Mouse (Mus musculus): Measurements from ENCODE around the gene Igf2bp3. TPM values are rescaled to one million over a fixed set of nuclear protein-coding genes. Genes with fewer than 3 reads are reported as not detected.

Igf2bp3 gene
- polyA plus RNA-seq, 1 experiment: 0.06 TPM

DNA sequence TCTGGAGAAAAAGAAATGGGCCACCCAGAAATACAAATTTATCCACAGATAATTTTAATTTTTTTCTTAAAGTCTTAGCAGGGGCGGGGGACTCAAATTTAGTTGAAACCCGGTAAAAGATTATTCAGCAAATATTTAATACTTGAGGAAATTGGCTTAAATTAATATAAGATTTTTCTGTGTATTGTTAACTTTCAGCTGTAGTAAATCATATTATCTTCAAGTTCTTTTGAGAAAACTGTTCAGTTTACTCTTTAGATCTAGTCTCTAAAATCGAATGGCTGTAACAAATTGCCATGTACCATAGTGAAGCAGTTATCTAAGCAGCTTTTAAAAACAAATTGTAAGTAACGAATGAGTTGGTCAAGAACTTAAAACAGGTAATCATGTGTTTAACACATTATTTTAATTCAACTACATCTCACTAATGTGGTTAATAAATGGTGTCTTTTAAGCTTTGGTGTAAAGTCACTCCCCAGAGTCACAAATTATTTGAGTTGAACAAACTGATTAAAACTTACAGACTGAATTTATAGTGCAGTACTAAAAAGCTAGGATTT lies 4.3 kb upstream of the Igf2bp3 start:
- Histone ChIP-seq H3K27me3 (ENCODE audit: control insufficient read depth, insufficient read depth, low read length) (peaks cover 60% of the 10 kb centered on the region), H3K4me1 (ENCODE audit: control insufficient read depth, insufficient read depth, insufficient read length, low read length) (peaks cover 15% of the 10 kb centered on the region), H3K27ac (ENCODE audit: insufficient read depth, low read depth, low read length) (no peak overlapping the region), H3K36me3 (ENCODE audit: control insufficient read depth, insufficient read depth, low read length) (no peaks in the 10 kb centered on the region), H3K4me3 (ENCODE audit: low read depth, low read length) (no peak overlapping the region)
- TF ChIP-seq CTCF (IDR thresholded peaks at IDR 0.05; ENCODE audit: extremely low read depth, insufficient read length, insufficient replicate concordance, low read depth, low read length): no peak
- TF ChIP-seq POLR2A (IDR thresholded peaks at IDR 0.05; ENCODE audit: low read depth, low read length): no peak
- WGBS: 41% methylated on average over 4 of the region's 4 CpGs

DNA sequence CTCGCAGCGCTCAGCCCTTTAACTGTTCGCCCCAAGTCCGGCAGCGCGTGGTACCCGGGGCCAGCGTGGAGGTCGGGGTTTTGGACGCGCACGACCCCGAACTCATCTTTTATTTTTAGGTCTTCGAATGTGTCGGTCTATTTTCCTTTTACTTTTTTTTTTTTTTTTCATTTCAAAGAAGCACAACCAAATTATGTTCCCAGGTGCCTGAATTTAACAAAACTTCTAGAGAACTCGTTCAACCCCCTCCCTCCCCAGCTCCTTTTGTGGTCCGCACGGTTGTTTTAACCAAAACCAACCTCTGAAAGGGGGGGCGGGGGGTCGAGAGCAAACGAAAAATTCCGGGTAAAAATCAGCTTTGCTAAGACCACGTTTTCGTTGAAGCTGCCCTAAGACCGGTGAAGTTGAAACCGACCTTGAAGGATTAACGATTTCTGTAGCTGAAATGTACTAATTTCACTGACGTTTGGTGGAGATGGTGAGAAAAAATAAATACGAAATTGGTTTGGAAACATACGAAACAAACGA lies 3.6 kb upstream of the Igf2bp3 start:
- Histone ChIP-seq H3K36me3 (ENCODE audit: control insufficient read depth, insufficient read depth, low read length) (no peaks in the 10 kb centered on the region), H3K4me1 (ENCODE audit: control insufficient read depth, insufficient read depth, insufficient read length, low read length) (peaks cover 22% of the 10 kb centered on the region), H3K4me3 (ENCODE audit: low read depth, low read length) (peak overlapping the region; percentile 55), H3K27me3 (ENCODE audit: control insufficient read depth, insufficient read depth, low read length) (peaks cover 65% of the 10 kb centered on the region), H3K27ac (ENCODE audit: insufficient read depth, low read depth, low read length) (no peak overlapping the region)
- TF ChIP-seq CTCF (IDR thresholded peaks at IDR 0.05; ENCODE audit: extremely low read depth, insufficient read length, insufficient replicate concordance, low read depth, low read length): no peak
- TF ChIP-seq POLR2A (IDR thresholded peaks at IDR 0.05; ENCODE audit: low read depth, low read length): no peak
- 1% methylated on average over 31 of the region's 31 CpGs for WGBS

DNA sequence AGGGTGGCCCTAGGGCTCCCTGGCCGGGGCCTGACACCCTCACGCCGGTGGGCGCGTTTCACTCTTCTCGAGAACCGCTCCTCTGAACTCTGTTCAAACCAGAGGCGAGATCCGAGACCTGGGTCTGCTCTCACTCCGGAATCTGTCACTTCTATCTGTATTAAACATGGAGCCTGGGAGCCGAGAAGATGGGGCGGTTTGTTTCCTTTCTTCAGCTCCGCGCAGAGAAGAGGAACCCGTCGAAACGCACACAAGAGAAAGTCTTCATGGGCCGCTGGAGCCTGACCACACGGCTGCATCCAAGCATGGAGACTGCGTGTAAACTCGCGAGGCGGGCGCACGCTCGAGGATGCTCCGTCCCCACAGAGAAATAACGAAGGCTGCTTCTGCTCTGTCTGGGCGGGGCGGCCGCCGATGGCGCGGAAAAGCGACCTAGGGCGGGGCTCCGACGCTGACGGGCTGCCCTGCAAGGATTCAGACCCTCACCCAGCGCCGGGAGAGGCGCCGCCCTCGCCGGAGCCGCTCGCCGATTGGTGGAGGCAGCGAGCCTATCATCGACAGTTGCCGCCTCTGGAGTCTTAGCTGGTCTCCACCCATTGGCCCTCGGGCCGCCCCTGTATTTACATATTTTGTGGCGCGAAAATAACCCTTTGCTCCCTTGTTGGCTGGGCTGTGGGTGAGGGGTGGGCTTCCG lies 3.0 kb upstream of the Igf2bp3 start:
- Histone ChIP-seq H3K27ac (ENCODE audit: insufficient read depth, low read depth, low read length) (no peak overlapping the region), H3K27me3 (ENCODE audit: control insufficient read depth, insufficient read depth, low read length) (peaks cover 68% of the 10 kb centered on the region), H3K36me3 (ENCODE audit: control insufficient read depth, insufficient read depth, low read length) (no peaks in the 10 kb centered on the region), H3K4me1 (ENCODE audit: control insufficient read depth, insufficient read depth, insufficient read length, low read length) (peaks cover 22% of the 10 kb centered on the region), H3K4me3 (ENCODE audit: low read depth, low read length) (peak overlapping the region; percentile 55)
- TF ChIP-seq CTCF (IDR thresholded peaks at IDR 0.05; ENCODE audit: extremely low read depth, insufficient read length, insufficient replicate concordance, low read depth, low read length): no peak
- no peak for TF ChIP-seq POLR2A (IDR thresholded peaks at IDR 0.05; ENCODE audit: low read depth, low read length)
- WGBS: under 1% methylated on average over 56 of the region's 56 CpGs

DNA sequence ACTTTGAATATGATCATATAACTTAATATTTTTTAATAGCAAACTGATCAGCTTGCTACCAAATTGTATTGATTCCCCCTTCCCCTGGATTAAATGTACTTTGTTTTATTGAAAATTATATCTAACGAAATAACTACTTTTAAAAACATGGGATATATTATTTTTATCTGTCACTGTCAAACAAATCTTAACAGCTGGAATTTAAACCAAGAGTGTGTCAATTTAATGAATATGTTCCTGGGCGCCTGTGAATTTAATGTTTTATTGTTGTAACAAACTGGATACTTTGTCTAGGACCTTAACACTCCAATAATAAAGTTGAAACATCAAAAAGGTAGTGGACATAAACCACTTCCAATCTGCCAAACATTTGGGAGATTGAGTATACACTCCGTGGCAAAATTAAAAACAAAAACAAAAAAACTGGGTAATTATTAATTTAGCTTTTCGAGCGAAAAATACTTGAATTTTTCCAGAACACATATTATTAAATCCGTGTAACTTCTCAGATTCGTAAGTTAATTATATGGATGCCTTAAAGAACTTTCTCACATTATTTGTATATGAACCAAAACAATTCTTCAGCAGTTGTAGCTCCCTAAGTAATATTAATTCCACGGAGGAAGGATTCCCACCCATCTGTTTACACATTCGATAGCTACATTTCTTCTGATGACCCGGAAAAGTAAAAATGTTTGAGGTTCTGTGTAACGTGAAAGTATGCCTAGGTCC lies 2.2 kb upstream of the Igf2bp3 start:
- TF ChIP-seq POLR2A (IDR thresholded peaks at IDR 0.05; ENCODE audit: low read depth, low read length): no peak
- no peak for TF ChIP-seq CTCF (IDR thresholded peaks at IDR 0.05; ENCODE audit: extremely low read depth, insufficient read length, insufficient replicate concordance, low read depth, low read length)
- Histone ChIP-seq H3K36me3 (ENCODE audit: control insufficient read depth, insufficient read depth, low read length) (no peaks in the 10 kb centered on the region), H3K4me1 (ENCODE audit: control insufficient read depth, insufficient read depth, insufficient read length, low read length) (peaks cover 22% of the 10 kb centered on the region), H3K27ac (ENCODE audit: insufficient read depth, low read depth, low read length) (no peak overlapping the region), H3K4me3 (ENCODE audit: low read depth, low read length) (no peak overlapping the region), H3K27me3 (ENCODE audit: control insufficient read depth, insufficient read depth, low read length) (peaks cover 65% of the 10 kb centered on the region)
- 15% methylated on average over 11 of the region's 11 CpGs for WGBS

DNA sequence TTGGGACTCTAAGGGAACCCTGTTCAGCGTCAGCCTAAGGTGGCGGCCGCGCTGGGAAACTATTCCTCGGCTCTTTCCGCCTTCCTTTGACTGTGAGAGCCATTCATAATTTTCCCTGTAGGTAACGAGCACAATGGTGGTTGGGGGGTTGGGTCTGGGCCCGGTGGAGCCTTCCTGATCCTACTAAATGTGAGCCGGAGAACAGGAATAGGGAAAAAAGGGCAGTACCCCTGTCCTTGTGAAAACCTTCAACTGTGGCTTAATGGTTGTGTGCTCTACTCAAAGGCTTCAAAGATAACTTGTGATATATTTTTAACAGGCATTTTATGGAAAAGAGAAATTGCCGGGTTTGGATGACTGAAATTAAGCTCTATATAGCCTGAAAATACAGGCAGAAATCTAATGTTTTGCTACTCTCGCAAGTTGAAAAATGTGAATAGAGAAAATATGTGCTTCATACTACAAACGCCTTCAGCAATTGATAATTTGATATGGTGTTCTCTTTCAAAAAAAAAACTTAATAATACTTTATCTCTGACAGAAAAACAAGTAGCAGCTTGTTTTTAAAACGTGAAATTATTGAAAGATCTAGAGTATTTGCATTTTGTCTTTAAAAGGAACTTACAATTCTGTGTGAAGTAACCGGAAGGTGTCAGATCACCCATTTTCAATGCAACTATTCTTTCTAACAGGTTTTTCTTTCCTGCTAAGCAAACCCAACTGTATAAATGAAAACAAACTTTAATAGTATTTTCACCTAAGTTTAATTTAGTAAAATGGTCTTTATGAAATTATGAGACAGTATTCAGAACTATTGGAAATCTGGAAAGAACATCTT lies 1.2 kb upstream of the Igf2bp3 start:
- Histone ChIP-seq H3K36me3 (ENCODE audit: control insufficient read depth, insufficient read depth, low read length) (no peaks in the 10 kb centered on the region), H3K27me3 (ENCODE audit: control insufficient read depth, insufficient read depth, low read length) (peaks cover 59% of the 10 kb centered on the region), H3K4me1 (ENCODE audit: control insufficient read depth, insufficient read depth, insufficient read length, low read length) (peaks cover 22% of the 10 kb centered on the region), H3K4me3 (ENCODE audit: low read depth, low read length) (no peak overlapping the region), H3K27ac (ENCODE audit: insufficient read depth, low read depth, low read length) (no peak overlapping the region)
- 15% methylated on average over 14 of the region's 14 CpGs for WGBS
- TF ChIP-seq POLR2A (IDR thresholded peaks at IDR 0.05; ENCODE audit: low read depth, low read length): no peak
- TF ChIP-seq CTCF (IDR thresholded peaks at IDR 0.05; ENCODE audit: extremely low read depth, insufficient read length, insufficient replicate concordance, low read depth, low read length): no peak

DNA sequence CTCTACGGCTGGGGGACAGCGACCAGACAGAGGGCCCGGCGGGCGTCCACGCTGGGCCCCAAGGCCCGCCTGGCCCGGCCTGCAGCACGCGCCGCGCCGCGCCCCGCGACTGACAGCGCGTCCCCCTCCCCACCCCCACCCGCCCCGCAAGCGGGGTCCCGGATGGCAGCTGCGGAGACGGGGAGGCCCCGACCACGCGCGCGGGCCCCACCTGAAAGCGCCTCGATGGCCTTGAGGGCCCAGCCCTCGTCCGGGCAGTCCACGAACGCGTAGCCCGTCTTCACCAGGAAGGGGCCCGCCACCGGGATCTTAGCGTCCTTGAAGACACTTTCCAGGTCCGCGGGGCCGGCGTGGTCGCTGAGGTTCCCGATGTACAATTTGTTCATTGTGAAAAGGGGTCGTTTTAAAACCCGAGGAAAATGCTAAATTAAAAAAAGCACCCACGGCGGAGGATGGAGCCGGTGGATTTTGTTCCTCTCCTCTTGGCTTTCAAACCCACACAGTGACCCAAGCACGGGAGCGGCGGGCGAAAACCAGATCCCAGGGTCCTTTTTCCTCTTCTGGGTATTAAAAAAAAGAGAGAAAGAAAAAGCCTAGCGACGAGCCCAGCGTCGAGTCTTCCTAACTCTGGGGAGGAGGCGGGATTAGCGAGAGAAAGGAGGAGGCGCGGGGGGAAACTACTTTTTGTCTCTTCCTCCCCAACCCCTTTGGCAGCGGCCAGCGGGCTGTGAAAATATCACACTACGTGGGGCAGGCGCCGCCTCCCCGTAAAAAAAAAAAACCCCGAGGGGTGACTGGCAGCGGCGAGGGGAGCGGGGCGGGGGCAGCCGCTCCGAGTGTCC lies 450 bp downstream of the Igf2bp3 start:
- WGBS: 1% methylated on average over 76 of the region's 76 CpGs
- Histone ChIP-seq H3K4me3 (ENCODE audit: low read depth, low read length) (peak overlapping the region; percentile 66), H3K27me3 (ENCODE audit: control insufficient read depth, insufficient read depth, low read length) (peaks cover 47% of the 10 kb centered on the region), H3K27ac (ENCODE audit: insufficient read depth, low read depth, low read length) (no peak overlapping the region), H3K4me1 (ENCODE audit: control insufficient read depth, insufficient read depth, insufficient read length, low read length) (peaks cover 22% of the 10 kb centered on the region), H3K36me3 (ENCODE audit: control insufficient read depth, insufficient read depth, low read length) (no peaks in the 10 kb centered on the region)
- TF ChIP-seq POLR2A (IDR thresholded peaks at IDR 0.05; ENCODE audit: low read depth, low read length) (peak; percentile 11; the same call in 1 of the 2 replicates), CTCF (IDR thresholded peaks at IDR 0.05; ENCODE audit: extremely low read depth, insufficient read length, insufficient replicate concordance, low read depth, low read length) (no peak)
